Mouse (Mus musculus): ENCODE measurements around the gene Kcnn3. TPM values are rescaled to one million over a fixed set of nuclear protein-coding genes. Genes with fewer than 3 reads are reported as not detected.

Kcnn3 gene
- polyA plus RNA-seq, 2 experiments: 4.1 to 5.9 TPM

DNA sequence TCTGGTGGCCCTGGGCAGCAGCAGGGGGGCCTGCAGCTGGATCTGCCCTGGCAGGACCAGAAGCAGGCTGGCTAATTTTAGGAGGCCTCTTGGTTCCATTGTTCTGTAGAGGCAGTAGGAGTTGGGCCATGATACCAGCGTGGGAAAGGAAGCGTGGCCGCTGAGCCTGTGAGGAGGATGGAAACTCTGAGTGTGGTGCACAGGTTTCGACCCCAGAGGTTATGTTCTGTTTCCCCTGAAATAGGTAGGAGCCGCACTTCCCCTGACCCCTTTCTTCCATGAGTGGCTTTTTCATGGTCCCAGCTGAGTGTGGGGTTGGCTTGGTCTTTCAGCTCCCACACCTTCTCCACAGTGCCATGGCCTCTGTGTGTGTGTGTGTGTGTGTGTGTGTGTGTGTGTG lies 28.4 kb upstream of the Kcnn3 start:
- H3K9me3 ChIP-seq (ENCODE audit: control insufficient read depth, low read length): no peaks in the 10 kb centered on the region
- no peak overlapping the region for H3K4me3 ChIP-seq (replicated peaks; ENCODE audit: low read length)
- H3K27ac ChIP-seq (replicated peaks; ENCODE audit: low read depth, low read length): no peak overlapping the region
- 0 out of 2 replicates have a peak, but pooled peaks cover 5% of the 10 kb centered on the region for H3K4me1 ChIP-seq (ENCODE audit: control insufficient read depth, insufficient read depth, low read length)
- TF ChIP-seq POLR2A (IDR thresholded peaks at IDR 0.05; ENCODE audit: borderline replicate concordance, extremely low read depth, insufficient read depth, insufficient read length): no peak
- 85% methylated on average over 5 of the region's 5 CpGs for WGBS
- no peak overlapping the region for H3K4me2 ChIP-seq (replicated peaks; ENCODE audit: low read depth, low read length, severe bottlenecking)
- H3K9ac ChIP-seq (ENCODE audit: low read depth, low read length, severe bottlenecking): no peak overlapping the region
- no peak for ATAC-seq (ENCODE audit: low FRiP score, low read depth)
- no peak for DNase-seq (ENCODE audit: low spot score)
- H3K27me3 ChIP-seq (ENCODE audit: control insufficient read depth, insufficient read depth, low read length): no peaks in the 10 kb centered on the region
- H3K36me3 ChIP-seq (ENCODE audit: control insufficient read depth, insufficient read depth, low read length): no peaks in the 10 kb centered on the region

DNA sequence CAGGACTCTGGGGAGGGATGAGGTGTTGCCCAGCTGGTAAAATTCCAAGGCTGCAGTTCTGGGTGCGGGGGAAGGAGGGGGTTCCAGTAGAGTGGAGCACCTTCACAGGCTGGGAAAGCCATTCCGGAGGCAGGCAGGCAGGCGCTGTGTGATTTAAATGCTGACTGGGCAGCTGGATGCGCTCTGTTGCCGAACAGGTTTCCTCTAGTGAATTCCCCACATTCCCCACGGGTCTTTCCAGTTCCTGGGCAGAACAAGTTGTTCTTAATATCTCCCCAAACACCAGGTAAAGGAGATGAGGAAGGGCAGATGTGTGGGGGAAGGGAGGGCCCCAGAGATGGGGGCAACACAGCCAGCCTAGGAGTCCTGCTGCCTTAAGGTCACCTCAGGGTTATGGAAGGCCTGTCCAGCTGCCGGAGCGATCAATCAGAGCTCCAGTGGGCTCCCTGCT lies 27.2 kb upstream of the Kcnn3 start:
- TF ChIP-seq POLR2A (IDR thresholded peaks at IDR 0.05; ENCODE audit: borderline replicate concordance, extremely low read depth, insufficient read depth, insufficient read length): no peak
- 0 out of 2 replicates have a peak, but pooled peaks cover 5% of the 10 kb centered on the region for H3K4me1 ChIP-seq (ENCODE audit: control insufficient read depth, insufficient read depth, low read length)
- no peaks in the 10 kb centered on the region for H3K9me3 ChIP-seq (ENCODE audit: control insufficient read depth, low read length)
- ATAC-seq (ENCODE audit: low FRiP score, low read depth): no peak
- H3K36me3 ChIP-seq (ENCODE audit: control insufficient read depth, insufficient read depth, low read length): no peaks in the 10 kb centered on the region
- no peak overlapping the region for H3K4me2 ChIP-seq (replicated peaks; ENCODE audit: low read depth, low read length, severe bottlenecking)
- no peak overlapping the region for H3K4me3 ChIP-seq (replicated peaks; ENCODE audit: low read length)
- 33% methylated on average over 8 of the region's 8 CpGs for WGBS
- DNase-seq (ENCODE audit: low spot score): peak; percentile 49
- H3K9ac ChIP-seq (ENCODE audit: low read depth, low read length, severe bottlenecking): 0 out of 2 replicates have a peak overlapping the region, but pooled peaks have one; percentile 21
- no peak overlapping the region for H3K27ac ChIP-seq (replicated peaks; ENCODE audit: low read depth, low read length)
- H3K27me3 ChIP-seq (ENCODE audit: control insufficient read depth, insufficient read depth, low read length): no peaks in the 10 kb centered on the region

DNA sequence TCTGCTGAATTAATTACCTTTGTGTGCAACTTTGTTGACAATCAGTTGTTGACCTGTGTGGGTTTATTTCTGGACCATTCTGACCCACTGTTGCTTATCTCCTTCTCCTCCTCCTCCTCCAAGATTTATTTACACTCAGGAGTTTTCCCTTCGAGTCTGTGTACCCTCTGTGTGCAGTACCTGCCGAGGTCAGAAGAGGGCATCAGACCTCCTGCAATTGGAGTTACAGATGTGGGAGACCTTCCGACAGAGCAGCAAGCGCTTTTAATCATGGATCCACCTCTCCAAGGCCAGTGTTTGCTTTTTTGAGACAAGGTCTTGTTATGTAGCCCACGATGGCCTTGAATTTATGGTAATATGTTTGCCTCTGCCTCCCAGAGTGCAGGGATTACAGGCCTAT lies 25.3 kb upstream of the Kcnn3 start:
- DNase-seq (ENCODE audit: low spot score) (no peak), ATAC-seq (ENCODE audit: low FRiP score, low read depth) (no peak)
- Histone ChIP-seq H3K4me3 (replicated peaks; ENCODE audit: low read length) (no peak overlapping the region), H3K4me2 (replicated peaks; ENCODE audit: low read depth, low read length, severe bottlenecking) (no peak overlapping the region), H3K4me1 (ENCODE audit: control insufficient read depth, insufficient read depth, low read length) (0 out of 2 replicates have a peak, but pooled peaks cover 5% of the 10 kb centered on the region), H3K36me3 (ENCODE audit: control insufficient read depth, insufficient read depth, low read length) (no peaks in the 10 kb centered on the region), H3K9me3 (ENCODE audit: control insufficient read depth, low read length) (no peaks in the 10 kb centered on the region), H3K27ac (replicated peaks; ENCODE audit: low read depth, low read length) (no peak overlapping the region), H3K9ac (ENCODE audit: low read depth, low read length, severe bottlenecking) (no peak overlapping the region), H3K27me3 (ENCODE audit: control insufficient read depth, insufficient read depth, low read length) (no peaks in the 10 kb centered on the region)
- TF ChIP-seq POLR2A (IDR thresholded peaks at IDR 0.05; ENCODE audit: borderline replicate concordance, extremely low read depth, insufficient read depth, insufficient read length): no peak
- 88% methylated on average over 5 of the region's 5 CpGs for WGBS

DNA sequence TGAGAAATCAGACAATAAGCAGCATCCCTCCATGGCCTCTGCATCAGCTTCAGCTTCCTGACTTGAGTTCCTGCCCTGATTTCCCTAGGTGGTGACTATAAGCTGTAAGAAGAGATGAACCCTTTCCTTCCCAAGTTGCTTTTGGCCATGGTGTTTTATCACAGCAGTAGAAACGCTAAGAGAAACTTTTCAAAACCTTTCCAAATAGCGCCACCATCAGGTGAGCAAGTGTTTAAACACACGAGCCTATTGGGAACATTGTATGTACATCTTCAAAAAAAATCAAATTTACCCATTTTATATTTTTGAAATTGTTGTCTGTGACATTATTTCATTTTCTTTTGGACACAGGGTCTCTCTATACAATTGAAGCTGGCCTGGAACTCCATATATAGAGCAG lies 23.6 kb upstream of the Kcnn3 start:
- H3K9ac ChIP-seq (ENCODE audit: low read depth, low read length, severe bottlenecking): no peak overlapping the region
- TF ChIP-seq POLR2A (IDR thresholded peaks at IDR 0.05; ENCODE audit: borderline replicate concordance, extremely low read depth, insufficient read depth, insufficient read length): no peak

DNA sequence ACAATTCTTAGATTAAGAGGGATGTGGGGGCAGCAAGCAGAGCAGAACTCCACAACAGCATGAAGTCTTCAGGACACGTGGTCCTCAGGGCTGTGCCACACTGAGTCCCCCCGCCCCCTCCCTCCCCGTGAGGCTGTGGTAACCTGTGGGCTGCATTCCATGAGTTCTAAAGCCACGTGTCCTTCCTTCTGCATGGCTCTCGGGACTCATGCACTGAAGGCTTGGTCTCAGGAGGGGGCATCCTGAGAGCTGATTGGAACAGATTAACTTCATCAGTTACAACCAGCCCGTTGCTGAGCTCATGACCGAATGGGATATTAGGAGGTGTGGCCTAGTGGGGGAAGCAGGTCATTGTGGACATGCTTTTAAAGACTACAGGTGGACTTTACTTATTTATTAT lies 20.3 kb upstream of the Kcnn3 start:
- H3K4me1 ChIP-seq (ENCODE audit: control insufficient read depth, insufficient read depth, low read length): no peaks in the 10 kb centered on the region
- no peak for ATAC-seq (ENCODE audit: low FRiP score, low read depth)
- no peak for TF ChIP-seq POLR2A (IDR thresholded peaks at IDR 0.05; ENCODE audit: borderline replicate concordance, extremely low read depth, insufficient read depth, insufficient read length)
- H3K36me3 ChIP-seq (ENCODE audit: control insufficient read depth, insufficient read depth, low read length): no peaks in the 10 kb centered on the region
- no peak overlapping the region for H3K9ac ChIP-seq (ENCODE audit: low read depth, low read length, severe bottlenecking)
- H3K4me2 ChIP-seq (replicated peaks; ENCODE audit: low read depth, low read length, severe bottlenecking): no peak overlapping the region
- H3K4me3 ChIP-seq (replicated peaks; ENCODE audit: low read length): no peak overlapping the region
- 36% methylated on average over 7 of the region's 7 CpGs for WGBS
- H3K27me3 ChIP-seq (ENCODE audit: control insufficient read depth, insufficient read depth, low read length): no peaks in the 10 kb centered on the region
- H3K27ac ChIP-seq (replicated peaks; ENCODE audit: low read depth, low read length): no peak overlapping the region
- no peaks in the 10 kb centered on the region for H3K9me3 ChIP-seq (ENCODE audit: control insufficient read depth, low read length)
- DNase-seq (ENCODE audit: low spot score): no peak

More for the DNA sequence above, 23.6 kb upstream of the Kcnn3 start:
- no peaks in the 10 kb centered on the region for H3K27me3 ChIP-seq (ENCODE audit: control insufficient read depth, insufficient read depth, low read length)
- no peak overlapping the region for H3K27ac ChIP-seq (replicated peaks; ENCODE audit: low read depth, low read length)
- no peak overlapping the region for H3K4me3 ChIP-seq (replicated peaks; ENCODE audit: low read length)
- H3K9me3 ChIP-seq (ENCODE audit: control insufficient read depth, low read length): no peaks in the 10 kb centered on the region
- H3K4me1 ChIP-seq (ENCODE audit: control insufficient read depth, insufficient read depth, low read length): 0 out of 2 replicates have a peak, but pooled peaks cover 5% of the 10 kb centered on the region
- 63% methylated on average over 3 of the region's 3 CpGs for WGBS
- no peak for ATAC-seq (ENCODE audit: low FRiP score, low read depth)
- H3K4me2 ChIP-seq (replicated peaks; ENCODE audit: low read depth, low read length, severe bottlenecking): no peak overlapping the region
- no peak for DNase-seq (ENCODE audit: low spot score)
- H3K36me3 ChIP-seq (ENCODE audit: control insufficient read depth, insufficient read depth, low read length): no peaks in the 10 kb centered on the region

DNA sequence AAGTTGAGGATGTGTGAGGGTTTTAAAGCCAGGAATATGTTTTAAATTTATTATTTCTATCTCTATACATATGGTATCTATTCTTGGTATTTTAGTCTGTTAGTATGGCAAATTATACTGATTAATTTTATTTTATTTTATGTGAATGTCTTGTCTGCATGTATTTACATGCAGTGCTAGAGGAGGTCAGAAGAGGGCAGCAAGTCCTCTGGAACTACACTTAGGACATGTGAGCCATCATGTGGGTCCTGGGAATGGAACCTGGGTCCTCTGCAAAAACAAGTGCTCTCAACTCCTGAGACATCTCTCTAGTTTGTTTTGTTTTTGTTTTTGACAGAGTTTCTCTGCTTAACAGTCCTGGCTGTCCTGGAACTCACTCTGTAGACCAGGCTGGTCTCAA lies 18.5 kb upstream of the Kcnn3 start:
- no peaks in the 10 kb centered on the region for H3K9me3 ChIP-seq (ENCODE audit: control insufficient read depth, low read length)
- H3K9ac ChIP-seq (ENCODE audit: low read depth, low read length, severe bottlenecking): no peak overlapping the region
- ATAC-seq (ENCODE audit: low FRiP score, low read depth): no peak
- no peak overlapping the region for H3K4me3 ChIP-seq (replicated peaks; ENCODE audit: low read length)
- no peak for DNase-seq (ENCODE audit: low spot score)
- TF ChIP-seq POLR2A (IDR thresholded peaks at IDR 0.05; ENCODE audit: borderline replicate concordance, extremely low read depth, insufficient read depth, insufficient read length): no peak
- H3K27ac ChIP-seq (replicated peaks; ENCODE audit: low read depth, low read length): no peak overlapping the region
- H3K27me3 ChIP-seq (ENCODE audit: control insufficient read depth, insufficient read depth, low read length): no peaks in the 10 kb centered on the region
- H3K36me3 ChIP-seq (ENCODE audit: control insufficient read depth, insufficient read depth, low read length): no peaks in the 10 kb centered on the region
- H3K4me1 ChIP-seq (ENCODE audit: control insufficient read depth, insufficient read depth, low read length): no peaks in the 10 kb centered on the region
- H3K4me2 ChIP-seq (replicated peaks; ENCODE audit: low read depth, low read length, severe bottlenecking): no peak overlapping the region

Data from limb, embryonic 14.5 days (tissue).